Mouse (Mus musculus) embryonic stem cell, embryonic (primary cell): ENCODE results near the gene Kcnk3.

ENCODE experiments used
- CTCF ChIA-PET, 4 experiments: fragments of 300-600 bp in 2 of 4; fragments of 350-600 bp in 2 of 4; sonication (Branson Sonifier 250); formaldehyde crosslinking; loops; one replicate each; lab custom pipeline; 2022; ENCODE audit warnings: inconsistent platforms in 2 of 4; lab: Charles Lee
- POLR2A ChIA-PET, 4 experiments: fragments of 300-600 bp in 2 of 4; fragments of 350-600 bp in 2 of 4; sonication (Branson Sonifier 250); formaldehyde crosslinking; loops; one replicate each; lab custom pipeline; 2022; ENCODE audit warnings: antibody characterized with exemption in 4 of 4, inconsistent platforms in 1 of 4; lab: Charles Lee

Gene Kcnk3

DNA sequence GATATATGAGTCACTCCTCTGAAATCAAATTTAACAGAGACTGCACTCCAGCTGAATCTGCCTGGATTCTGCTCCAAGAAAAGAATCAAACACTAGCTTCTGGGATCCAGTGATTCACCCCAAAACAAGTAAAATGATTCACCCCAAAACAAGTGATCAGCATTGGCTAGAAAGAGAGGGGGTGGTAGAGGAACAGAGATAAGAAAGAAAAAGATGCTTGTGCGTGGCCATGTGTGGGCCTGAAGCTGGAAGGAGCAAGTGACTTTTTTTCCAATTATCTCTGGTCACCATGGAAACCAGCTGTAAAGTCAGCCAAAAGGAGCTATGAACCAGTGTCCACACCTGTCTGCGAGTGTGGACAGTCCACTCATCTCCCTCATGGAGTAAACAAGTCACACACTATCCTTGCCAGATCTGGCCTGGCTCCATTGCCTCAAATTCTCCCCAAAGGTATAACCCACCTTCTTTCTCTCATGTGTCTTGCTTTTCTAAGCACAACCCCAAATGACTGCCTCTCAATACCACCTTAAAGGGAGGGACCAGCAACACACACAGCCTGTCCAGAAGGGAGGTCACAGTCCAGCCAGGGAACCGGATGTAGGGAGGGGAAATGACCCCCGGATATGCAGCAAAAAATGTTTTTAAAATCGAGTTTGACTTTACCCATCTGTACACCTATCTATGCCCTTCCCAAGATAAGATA is 55.7 kb downstream of the Kcnk3 start:
- ChIA-PET POLR2A (interaction anchor here in 1 of 4 experiments (1.3 kb wide), 1 partner anchor 125 kb away, joined by 3 read pairs; no protein-coding TSS in a partner anchor), CTCF (interaction anchor here in 2 of 4 experiments (0.7 to 1.2 kb wide), 2 partner anchors 127 to 156 kb away, joined by 3 read pairs; no protein-coding TSS in a partner anchor)

- ChIA-PET CTCF (interaction anchor here in 1 of 4 experiments (0.6 to 2.5 kb wide), 2 partner anchors 8 to 13 kb away, joined by 5 to 10 read pairs; no protein-coding TSS in a partner anchor), POLR2A (interaction anchor here in 1 of 4 experiments (1.8 to 2.8 kb wide), 2 partner anchors 8 to 33 kb away, joined by 5 to 11 read pairs; no protein-coding TSS in a partner anchor)
Observed at GRCm38 (mm10) chr5:30646036-30646435, 58.1 kb downstream of the Kcnk3 start.

- ChIA-PET POLR2A (interaction anchor here in 3 of 4 experiments (0.6 to 5.6 kb wide), 32 partner anchors 9 to 533 kb away, joined by 3 to 61 read pairs (median 4); partner anchors contain the start of gene Cenpa (in 2 of the 3)), CTCF (interaction anchor here in 3 of 4 experiments (0.6 to 2.5 kb wide), 6 partner anchors 10 to 275 kb away, joined by 3 to 10 read pairs (median 3); no protein-coding TSS in a partner anchor)
Observed at GRCm38 (mm10) chr5:30647396-30647795, 59.4 kb downstream of the Kcnk3 start.

- POLR2A ChIA-PET, result interaction anchor here in 3 of 4 experiments (0.6 to 5.6 kb wide), 33 partner anchors 8 to 534 kb away, joined by 3 to 61 read pairs (median 4); partner anchors contain the start of gene Cenpa (in 2 of the 3)
- CTCF ChIA-PET, result interaction anchor here in 3 of 4 experiments (0.6 to 2.5 kb wide), 9 partner anchors 10 to 274 kb away, joined by 3 to 10 read pairs (median 3); no protein-coding TSS in a partner anchor
Observed at GRCm38 (mm10) chr5:30647815-30648560, 60.0 kb downstream of the Kcnk3 start, which contains the start of gene Slc35f6. Gene Slc35f6, plus strand, starts transcription at chr5:30647933.

- POLR2A ChIA-PET, result interaction anchor here in 1 of 4 experiments (5.6 kb wide), 1 partner anchor 12 kb away, joined by 61 read pairs; no protein-coding TSS in a partner anchor
Observed at GRCm38 (mm10) chr5:30649558-30649957, 61.6 kb downstream of the Kcnk3 start.

DNA sequence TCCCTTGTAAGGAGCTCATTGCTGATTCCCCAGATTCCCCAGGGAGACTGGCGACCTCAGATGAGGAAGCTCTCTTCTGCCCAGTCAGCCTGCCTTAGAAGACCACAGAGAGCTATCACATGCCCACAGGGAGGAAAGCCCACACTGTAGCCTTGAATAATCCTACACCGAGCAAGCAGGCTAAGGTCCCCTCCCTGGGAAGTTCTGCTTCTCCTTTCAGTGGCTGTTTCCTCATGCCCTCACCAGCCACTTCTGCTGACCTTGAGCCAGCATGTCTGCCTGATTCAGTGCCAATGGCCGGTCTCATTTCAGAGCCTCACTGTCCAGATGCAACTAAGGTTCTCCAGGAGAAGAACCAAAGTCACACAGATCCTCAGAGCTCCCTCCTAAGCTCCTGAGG is 62.8 kb downstream of the Kcnk3 start:
- ChIA-PET CTCF (interaction anchor here in 1 of 4 experiments (1.0 kb wide), 1 partner anchor 13 kb away, joined by 3 read pairs; no protein-coding TSS in a partner anchor), POLR2A (interaction anchor here in 2 of 4 experiments (0.8 to 5.6 kb wide), 5 partner anchors 9 to 30 kb away, joined by 3 to 61 read pairs (median 4); partner anchors contain the start of gene Cenpa (in 1 of the 2))

More at GRCm38 (mm10) chr5:30649558-30649957, 61.6 kb downstream of the Kcnk3 start:
- CTCF ChIA-PET, result no interaction called here

- POLR2A ChIA-PET, result interaction anchor here in 2 of 4 experiments (0.7 to 5.6 kb wide), 7 partner anchors 10 to 29 kb away, joined by 3 to 61 read pairs (median 3); partner anchors contain the start of gene Cenpa (in 1 of the 2)
- CTCF ChIA-PET, result interaction anchor here in 1 of 4 experiments (0.6 to 1.0 kb wide), 2 partner anchors 14 to 146 kb away, joined by 3 read pairs; no protein-coding TSS in a partner anchor
Observed at GRCm38 (mm10) chr5:30651554-30651953, 63.6 kb downstream of the Kcnk3 start.

- CTCF ChIA-PET, result no interaction called here
Observed at GRCm38 (mm10) chr5:30653246-30653645, 65.3 kb downstream of the Kcnk3 start.

DNA sequence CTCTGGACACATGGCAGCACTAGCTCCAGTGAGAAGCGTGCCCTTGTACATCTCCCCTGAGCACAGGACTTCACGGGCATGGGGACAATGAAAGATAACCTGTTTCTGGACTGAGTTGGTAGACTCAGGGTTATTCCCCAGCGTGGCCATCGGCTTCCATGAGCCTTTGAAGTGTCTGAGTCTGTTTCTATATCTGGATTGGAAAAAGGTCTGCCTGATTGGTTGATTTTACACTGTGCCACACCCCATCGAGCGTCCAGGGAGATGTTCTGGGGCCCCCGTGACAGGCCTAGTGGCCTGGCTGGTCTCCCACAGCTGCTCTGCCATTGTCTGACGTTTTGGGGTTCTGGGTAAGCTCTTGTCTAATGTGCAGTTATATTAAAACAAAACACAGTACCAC is 67.1 kb downstream of the Kcnk3 start:
- POLR2A ChIA-PET, result interaction anchor here in 2 of 4 experiments (0.5 to 4.6 kb wide), 5 partner anchors 9 to 23 kb away, joined by 3 to 24 read pairs (median 5); partner anchors contain the start of gene Cenpa (in 2 of the 2)
- CTCF ChIA-PET, result interaction anchor here in 1 of 4 experiments (0.5 to 0.7 kb wide), 2 partner anchors 289 to 642 kb away, joined by 3 to 6 read pairs; partner anchors contain the start of gene Il6

More at GRCm38 (mm10) chr5:30653246-30653645, 65.3 kb downstream of the Kcnk3 start:
- POLR2A ChIA-PET, result interaction anchor here in 3 of 4 experiments (0.6 to 4.6 kb wide), 4 partner anchors 14 to 99 kb away, joined by 3 to 24 read pairs (median 6); partner anchors contain the start of gene Cenpa (in 2 of the 3)

DNA sequence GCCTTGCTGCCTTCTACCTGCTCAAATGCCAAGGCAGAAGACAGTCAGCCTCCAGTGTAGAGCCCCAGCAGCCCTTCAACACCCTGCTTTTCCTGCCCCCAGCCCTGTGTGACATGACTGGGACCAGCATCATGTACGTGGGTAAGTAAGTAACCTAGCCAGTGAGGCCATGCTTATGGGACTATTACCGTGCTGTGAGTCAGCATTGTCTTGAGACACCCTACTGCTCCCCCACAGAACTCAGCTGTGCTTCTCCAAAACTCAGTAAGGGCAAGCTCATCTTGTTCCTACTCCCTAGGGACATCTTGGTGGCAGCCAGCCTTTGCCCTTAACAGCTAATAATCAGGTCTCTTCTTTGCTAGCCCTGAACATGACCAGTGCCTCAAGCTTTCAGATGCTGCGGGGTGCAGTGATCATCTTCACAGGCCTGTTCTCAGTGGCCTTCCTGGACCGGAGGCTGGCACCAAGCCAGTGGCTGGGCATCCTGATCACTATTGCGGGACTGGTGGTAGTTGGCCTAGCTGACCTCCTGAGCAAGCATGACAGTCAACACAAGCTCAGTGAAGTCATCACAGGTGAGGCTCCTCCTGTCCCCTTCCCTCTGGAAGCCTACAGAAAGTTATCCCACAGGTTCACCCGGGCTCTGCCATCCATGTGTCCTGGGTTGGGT is 67.7 kb downstream of the Kcnk3 start:
- CTCF ChIA-PET, result interaction anchor here in 2 of 4 experiments (0.7 to 1.6 kb wide), 3 partner anchors 12 to 289 kb away, joined by 3 to 4 read pairs (median 3); no protein-coding TSS in a partner anchor
- POLR2A ChIA-PET, result interaction anchor here in 2 of 4 experiments (1.0 to 6.6 kb wide), 7 partner anchors 8 to 21 kb away, joined by 3 to 83 read pairs (median 5); partner anchors contain the start of genes Cenpa (in 2 of the 2) and Slc35f6 (in 1 of the 2)

GRCm38 (mm10) chr5:30659042-30659441 is 71.1 kb downstream of the Kcnk3 start:
- CTCF ChIA-PET, result interaction anchor here in 1 of 4 experiments (0.7 kb wide), 1 partner anchor 13 kb away, joined by 5 read pairs; no protein-coding TSS in a partner anchor
- POLR2A ChIA-PET, result interaction anchor here (0.5 to 7.6 kb wide), 22 partner anchors 8 to 511 kb away, joined by 3 to 83 read pairs (median 3); partner anchors contain the start of genes Slc35f6 (in 3 of the 4) and Cenpa (in 2 of the 4)

DNA sequence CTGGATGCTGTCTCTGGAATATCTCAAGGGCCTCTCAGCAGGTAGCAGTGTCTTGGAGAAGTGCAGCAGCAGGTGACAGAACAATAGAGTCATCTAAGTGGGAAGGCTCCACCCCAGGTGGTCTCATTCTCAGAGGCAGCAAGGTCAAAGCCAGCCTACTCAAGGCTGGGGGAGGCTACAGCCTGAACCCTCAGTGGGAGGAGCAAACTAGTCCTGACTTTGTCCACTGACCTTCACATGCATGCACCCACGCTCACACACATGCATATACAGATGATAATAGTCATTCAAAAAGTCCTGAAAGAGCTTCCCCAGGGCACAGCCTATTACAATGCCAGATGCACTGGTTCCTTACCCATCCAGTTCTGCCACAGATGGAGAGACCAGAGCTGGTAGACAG is 72.3 kb downstream of the Kcnk3 start:
- ChIA-PET CTCF (interaction anchor here in 1 of 4 experiments (0.6 kb wide), 1 partner anchor 477 kb away, joined by 6 read pairs; no protein-coding TSS in a partner anchor), POLR2A (interaction anchor here (0.6 to 7.6 kb wide), 18 partner anchors 8 to 388 kb away, joined by 3 to 83 read pairs (median 4); partner anchors contain the start of genes Slc35f6 (in 3 of the 4), Dpysl5 (in 2 of the 4), Atraid (in 1 of the 4) and Cenpa (in 1 of the 4))

GRCm38 (mm10) chr5:30660813-30661212 is 72.8 kb downstream of the Kcnk3 start:
- CTCF ChIA-PET, result interaction anchor here in 1 of 4 experiments (0.6 kb wide), 1 partner anchor 476 kb away, joined by 6 read pairs; no protein-coding TSS in a partner anchor

GRCm38 (mm10) chr5:30665360-30665759 is 77.4 kb downstream of the Kcnk3 start:
- CTCF ChIA-PET, result interaction anchor here in 1 of 4 experiments (1.5 kb wide), 1 partner anchor 189 kb away, joined by 3 read pairs; no protein-coding TSS in a partner anchor

More at GRCm38 (mm10) chr5:30660813-30661212, 72.8 kb downstream of the Kcnk3 start:
- POLR2A ChIA-PET, result interaction anchor here in 3 of 4 experiments (0.6 to 7.6 kb wide), 17 partner anchors 8 to 388 kb away, joined by 3 to 83 read pairs (median 3); partner anchors contain the start of genes Dpysl5 (in 2 of the 3), Slc35f6 (in 2 of the 3), Atraid (in 1 of the 3) and Cenpa (in 1 of the 3)

GRCm38 (mm10) chr5:30665968-30666367 is 78.0 kb downstream of the Kcnk3 start:
- ChIA-PET POLR2A (interaction anchor here in 3 of 4 experiments (1.0 to 8.7 kb wide), 19 partner anchors 6 to 383 kb away, joined by 3 to 118 read pairs (median 7); partner anchors contain the start of genes Slc35f6 (in 2 of the 3), Agbl5 (in 1 of the 3), Atraid (in 1 of the 3) and Slc5a6 (in 1 of the 3)), CTCF (interaction anchor here in 3 of 4 experiments (0.5 to 1.5 kb wide), 3 partner anchors 18 to 189 kb away, joined by 3 read pairs; no protein-coding TSS in a partner anchor)

More at GRCm38 (mm10) chr5:30665360-30665759, 77.4 kb downstream of the Kcnk3 start:
- POLR2A ChIA-PET, result interaction anchor here in 2 of 4 experiments (1.0 to 8.7 kb wide), 7 partner anchors 10 to 383 kb away, joined by 3 to 118 read pairs (median 7); partner anchors contain the start of genes Agbl5 (in 1 of the 2), Atraid (in 1 of the 2), Slc35f6 (in 1 of the 2) and Slc5a6 (in 1 of the 2)
